Mouse (Mus musculus) T-helper 1 cell (primary cell): ENCODE data around the gene Zfp644.

Source experiments
- in situ Hi-C: fragments of 300-600 bp; cut with MboI, MseI; formaldehyde crosslinking; loops from one replicate; pipeline ENCODE4 v1.15.1; 2025; ENCODE audit warnings: high pct_unique_total_duplicates

Gene Zfp644

DNA sequence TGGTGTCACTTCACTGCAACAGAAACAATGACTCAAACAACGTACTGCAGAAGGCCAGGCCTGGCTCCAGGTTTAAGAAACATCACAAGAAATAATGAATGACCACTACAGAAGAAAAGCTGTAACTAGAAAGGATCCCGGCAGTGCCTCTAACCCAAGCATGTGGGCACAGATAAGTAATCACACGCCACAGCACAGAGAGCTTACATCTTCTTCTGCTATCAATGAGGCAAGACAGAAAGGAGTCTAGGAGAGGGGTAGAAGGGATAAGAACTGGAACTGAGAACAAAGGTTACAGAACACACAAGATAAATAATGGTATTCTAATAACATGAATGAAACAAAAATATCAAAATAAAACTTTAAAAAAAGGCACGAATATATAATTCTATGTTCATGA lies 32.2 kb downstream of the Zfp644 start:
- in situ Hi-C loops, result no loop called here

- in situ Hi-C loops, result no loop called here
Observed at GRCm38 (mm10) chr5:106660867-106661266, 36.2 kb downstream of the Zfp644 start.

GRCm38 (mm10) chr5:106652790-106653328 lies 44.2 kb downstream of the Zfp644 start:
- in situ Hi-C loops, result loop anchor here (5.0 kb wide), 2 partner anchors 191 to 286 kb away; no protein-coding TSS in a partner anchor

DNA sequence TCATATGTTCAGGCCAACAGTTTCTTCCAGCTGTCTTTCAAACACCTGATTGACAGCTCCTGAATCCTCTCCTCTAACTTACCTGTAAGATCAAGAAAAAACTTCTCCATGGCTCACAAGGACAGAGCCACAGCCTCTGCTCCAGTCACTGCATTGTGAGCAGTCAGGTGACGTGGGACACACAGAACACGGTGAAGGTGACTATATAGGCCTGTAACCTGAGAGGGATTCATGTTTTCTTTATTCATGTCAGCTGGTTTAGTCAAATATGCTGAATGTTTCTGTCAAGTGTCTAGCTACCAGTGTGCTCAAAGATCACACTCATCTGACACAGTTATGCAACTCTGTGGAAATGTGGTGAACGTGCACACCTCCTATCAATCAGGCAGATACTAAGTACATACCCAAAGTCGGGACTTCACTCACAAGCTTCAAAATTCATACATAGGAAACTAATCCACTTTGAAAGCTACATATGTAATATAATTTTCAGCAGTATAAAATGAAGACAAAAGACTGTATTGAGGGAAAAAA lies 44.8 kb downstream of the Zfp644 start:
- in situ Hi-C loops, result loop anchor here (5.0 kb wide), 2 partner anchors 190 to 285 kb away; no protein-coding TSS in a partner anchor

DNA sequence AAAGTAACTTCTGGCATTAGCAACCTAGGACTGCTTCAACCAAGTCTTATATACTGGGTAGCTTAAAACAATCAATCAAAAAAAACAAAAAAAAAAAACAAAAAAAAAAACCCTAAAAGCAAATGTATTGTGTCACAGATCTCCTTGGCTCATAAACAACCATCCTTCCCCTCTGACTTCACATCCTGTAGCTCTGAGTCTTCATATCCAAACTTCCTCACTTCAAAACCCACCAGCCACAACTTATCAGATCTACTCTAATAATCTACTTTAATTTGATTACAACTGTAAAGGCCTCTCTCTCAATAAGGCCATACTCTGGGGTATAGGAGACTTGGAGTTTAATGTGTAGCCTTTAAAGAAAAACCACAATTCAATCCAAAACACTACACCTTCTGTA lies 47.1 kb downstream of the Zfp644 start:
- in situ Hi-C loops, result loop anchor here (5.0 kb wide), 2 partner anchors 188 to 283 kb away; no protein-coding TSS in a partner anchor

DNA sequence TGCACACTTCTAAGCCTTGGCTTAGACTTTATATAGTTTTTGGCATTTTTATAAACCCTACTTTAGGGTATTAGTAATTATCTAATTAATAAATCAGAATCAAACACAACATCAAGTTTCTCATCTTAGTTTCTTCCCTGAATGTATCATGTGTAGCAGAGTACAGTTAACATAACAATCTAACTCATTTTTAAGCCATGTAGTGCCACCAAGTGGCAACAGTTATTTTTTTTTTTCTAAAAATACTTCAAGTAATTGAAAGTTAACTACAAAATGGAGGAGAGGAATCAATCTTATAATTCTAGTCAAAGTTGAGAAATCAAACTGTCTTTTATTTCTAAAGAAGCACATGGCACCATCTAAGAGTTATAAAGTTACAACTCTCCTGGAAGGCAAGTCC lies 47.6 kb downstream of the Zfp644 start:
- in situ Hi-C loops, result no loop called here

DNA sequence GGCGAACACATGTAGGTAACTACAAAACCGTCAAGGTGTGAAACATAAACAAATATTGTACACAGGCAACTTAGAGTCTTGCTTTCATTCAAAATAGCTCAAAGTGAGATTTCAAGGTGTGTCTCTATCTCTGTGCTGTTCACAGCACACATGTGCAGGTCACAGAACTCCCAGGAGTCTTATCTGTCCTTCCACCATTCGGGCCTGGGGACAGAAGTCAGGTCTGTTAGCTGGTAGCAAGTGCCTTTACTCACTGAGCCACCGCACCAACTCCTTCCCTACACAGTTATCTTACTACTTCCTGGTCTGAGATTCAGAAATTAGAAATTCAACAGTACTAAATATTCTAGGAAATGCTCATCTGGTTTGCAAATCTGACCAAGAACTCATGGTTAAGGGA lies 53.7 kb downstream of the Zfp644 start:
- in situ Hi-C loops, result no loop called here

DNA sequence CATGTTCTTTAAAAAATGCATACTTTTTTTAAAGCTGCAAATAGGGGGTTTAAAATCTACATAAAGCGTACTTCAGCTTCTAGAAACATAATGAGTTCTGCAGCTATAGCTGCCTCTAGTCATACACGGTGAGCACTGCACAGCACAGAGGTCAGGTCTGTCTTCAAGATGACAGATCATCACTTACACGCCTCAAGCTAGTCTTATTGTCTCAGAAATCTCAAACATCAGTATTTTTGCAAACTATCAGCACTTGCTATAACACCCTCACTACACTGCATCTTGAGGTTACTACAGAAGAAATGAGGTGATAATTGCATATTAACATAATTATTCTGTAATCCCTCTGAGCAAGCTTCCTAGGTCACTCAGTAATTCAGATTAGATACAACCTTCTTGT lies 55.2 kb downstream of the Zfp644 start:
- in situ Hi-C loops, result no loop called here

DNA sequence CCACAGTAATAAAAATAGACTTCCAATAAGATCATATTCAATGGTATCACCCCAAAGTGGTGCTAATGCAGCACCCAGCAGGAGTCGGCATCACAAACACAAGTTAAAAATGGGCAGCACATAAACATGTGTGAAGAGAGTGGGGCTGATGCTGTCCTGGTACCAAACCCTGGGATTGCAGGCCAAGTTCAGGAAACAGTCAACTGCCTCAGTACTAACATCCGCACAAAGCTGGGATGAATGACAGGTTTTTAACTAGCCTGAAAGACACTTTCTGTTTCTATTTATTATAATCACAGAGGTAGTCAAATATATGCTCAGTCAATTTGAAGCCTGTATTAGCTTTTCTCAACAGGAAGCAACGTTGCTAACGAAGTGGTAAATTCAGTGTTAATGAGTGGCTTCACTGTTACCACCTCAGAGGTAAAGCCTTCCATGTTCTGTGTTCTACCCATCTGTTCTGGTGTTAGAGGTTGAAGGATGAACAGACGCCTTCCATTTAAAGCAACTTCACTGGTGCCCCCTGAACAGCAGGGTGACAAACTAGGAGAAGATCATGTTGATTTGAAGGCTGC lies 56.8 kb downstream of the Zfp644 start:
- in situ Hi-C loops, result no loop called here

- in situ Hi-C loops, result loop anchor here (10.0 kb wide), 1 partner anchor 265 kb away; no protein-coding TSS in a partner anchor
Observed at GRCm38 (mm10) chr5:106639627-106640026, 57.5 kb downstream of the Zfp644 start.

DNA sequence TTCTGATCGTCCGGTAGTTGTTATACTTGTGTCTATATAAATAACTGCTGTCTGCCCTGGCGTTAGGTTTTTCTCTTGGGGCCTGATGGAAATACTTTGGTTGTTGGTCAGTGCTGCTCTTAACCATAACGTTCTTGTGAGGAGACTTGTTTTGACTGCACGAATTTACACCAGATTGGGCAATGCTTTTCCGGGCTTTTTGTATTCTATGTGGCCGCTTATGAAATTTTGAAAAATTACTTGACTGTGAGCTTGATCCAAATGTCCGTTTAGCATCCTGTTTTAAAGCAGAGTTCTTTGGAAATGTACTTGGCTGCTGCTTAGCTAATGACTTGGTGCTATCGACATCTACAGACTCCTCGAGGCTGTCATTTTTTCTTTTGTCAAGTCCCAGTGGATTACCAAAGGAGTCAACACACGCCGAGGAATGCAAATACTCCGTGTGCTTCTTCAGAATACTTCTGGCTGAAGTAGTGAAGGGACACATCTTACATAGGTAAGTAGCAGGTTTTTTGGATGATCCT lies 60.6 kb downstream of the Zfp644 start:
- in situ Hi-C loops, result loop anchor here (10.0 kb wide), 1 partner anchor 262 kb away; no protein-coding TSS in a partner anchor

DNA sequence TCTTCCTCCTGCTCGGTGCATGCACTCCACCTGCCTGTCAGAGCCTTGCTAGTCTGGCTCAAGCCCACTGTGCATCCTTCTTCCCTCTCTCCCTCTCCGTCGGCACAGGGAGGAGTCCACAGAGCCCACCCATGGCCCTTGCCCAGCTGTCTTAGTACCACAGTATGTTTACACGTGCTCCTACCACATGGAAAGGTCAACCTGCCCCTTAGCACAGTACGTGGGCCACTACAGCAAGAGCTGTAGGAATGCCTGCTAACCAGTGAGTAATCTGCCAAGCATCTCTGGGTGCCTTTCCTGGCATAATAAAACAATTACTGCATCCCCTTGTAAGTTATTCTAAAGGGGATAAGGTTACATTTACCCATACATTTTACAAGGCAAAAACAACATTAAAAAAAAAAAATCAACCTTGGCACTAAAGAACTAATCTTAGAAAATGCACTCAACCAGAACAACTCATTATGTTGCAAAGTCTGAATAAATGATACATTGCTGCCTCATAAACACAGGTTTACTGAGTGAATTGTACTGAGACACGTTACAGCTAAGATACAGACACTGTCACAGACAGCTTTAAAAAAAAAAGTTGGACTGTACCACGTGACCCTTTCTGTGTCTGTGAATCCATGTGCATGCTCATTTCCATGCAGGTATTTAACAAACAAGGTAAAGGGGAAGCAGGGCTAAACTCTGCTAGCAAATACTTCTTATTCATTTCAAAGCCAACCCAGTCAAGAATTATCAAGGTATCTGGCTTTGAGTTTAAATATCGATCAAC lies 68.5 kb downstream of the Zfp644 start:
- in situ Hi-C loops, result no loop called here

DNA sequence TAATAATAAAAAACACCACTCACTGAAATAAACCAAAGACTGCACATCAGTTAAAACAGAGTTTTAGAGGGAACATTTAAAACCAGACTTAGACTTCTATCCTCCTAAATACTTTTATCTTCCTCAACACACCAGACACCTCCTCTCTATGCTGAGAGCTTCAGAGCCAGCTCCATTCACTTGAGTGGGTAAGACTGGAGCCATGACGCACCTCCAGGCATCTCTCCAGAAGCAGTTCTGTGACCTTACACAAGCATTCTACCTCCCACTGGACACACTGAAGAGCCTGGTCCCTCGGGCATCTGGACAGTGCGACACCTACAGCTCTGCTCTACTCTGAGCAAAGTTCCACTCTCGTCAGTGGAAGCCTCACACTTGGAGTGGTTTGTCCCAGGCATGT lies 73.8 kb downstream of the Zfp644 start:
- in situ Hi-C loops, result no loop called here

DNA sequence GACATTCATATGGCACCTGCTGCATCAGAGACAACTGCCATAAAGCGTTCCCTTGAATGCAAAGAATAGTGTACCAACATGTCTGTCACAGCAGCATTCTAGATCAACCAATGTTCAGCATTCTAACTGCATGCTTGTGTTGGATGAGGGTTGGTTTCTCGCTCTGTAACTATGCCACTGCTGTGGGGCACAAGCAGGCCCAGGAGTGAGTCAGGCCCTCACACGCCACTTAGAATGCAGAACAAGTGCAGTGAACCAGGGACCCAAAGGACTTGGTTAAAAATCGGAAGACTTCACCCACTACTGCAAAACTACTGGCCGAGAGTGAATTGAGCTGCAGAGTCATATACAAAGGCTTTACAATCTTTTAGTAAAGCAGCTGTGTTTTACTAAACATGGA lies 74.9 kb downstream of the Zfp644 start:
- in situ Hi-C loops, result no loop called here

GRCm38 (mm10) chr5:106620446-106620845 lies 76.6 kb downstream of the Zfp644 start:
- in situ Hi-C loops, result no loop called here

DNA sequence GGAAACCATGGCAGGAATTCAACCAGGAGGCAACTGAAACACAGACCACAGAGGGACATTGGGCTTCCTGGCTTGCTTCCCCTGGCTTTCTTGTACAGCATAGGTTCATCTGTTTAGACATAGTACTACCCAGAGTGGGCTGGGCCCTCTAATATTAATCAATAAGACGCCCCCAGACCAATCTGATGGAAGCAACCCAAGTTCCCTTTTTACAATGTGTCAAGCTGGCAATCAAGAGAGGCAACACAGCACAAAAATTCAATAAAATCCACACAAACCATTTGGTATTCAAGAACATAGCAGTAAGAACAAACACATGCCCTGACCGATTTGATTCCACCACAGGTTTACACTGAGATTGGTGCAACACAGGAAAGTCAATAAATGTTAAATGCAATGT lies 82.1 kb downstream of the Zfp644 start:
- in situ Hi-C loops, result no loop called here

GRCm38 (mm10) chr5:106614570-106614969 lies 82.5 kb downstream of the Zfp644 start:
- in situ Hi-C loops, result no loop called here

DNA sequence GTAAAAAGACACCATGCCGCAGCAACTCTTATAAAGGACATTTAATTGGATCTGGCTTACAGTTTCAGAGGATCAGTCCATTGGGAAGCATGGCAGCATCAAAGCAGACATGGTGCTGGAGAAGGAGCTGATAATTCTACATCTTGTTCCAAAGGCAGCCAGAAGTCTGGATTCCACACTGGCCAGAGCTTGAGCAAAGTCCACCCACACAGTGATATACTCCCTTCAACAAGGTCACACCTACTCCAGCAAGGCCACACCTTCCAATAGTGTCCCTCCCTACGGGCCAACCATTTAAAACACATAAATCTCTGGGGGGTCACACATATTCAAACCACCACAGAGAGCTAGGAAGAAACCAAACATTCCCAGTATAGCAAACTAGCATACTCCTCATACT lies 84.9 kb downstream of the Zfp644 start:
- in situ Hi-C loops, result no loop called here

DNA sequence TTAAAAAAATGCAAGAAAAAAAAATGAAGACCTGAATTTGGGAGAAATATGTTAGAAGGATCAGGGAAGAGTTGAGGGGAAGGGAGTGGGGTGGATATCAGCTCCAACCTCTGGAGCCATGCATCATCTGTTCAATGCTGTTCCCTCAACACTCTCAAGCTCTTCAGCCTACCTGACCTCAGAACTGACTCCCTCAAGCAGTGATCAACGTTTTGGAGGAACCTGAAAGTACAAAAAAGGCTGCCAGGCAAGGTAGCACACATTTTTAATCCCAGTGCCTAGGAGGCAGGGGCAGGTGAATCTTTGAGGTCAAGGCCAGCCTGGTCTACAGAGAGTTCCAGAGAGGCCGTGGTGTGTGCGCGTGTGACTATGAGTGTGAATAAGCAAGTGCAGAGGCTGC lies 88.3 kb downstream of the Zfp644 start, which contains the start of gene Gm17304:
Gene Gm17304, plus strand, starts transcription at position 301 of the 400 bp plus-strand sequence.
- in situ Hi-C loops, result no loop called here

DNA sequence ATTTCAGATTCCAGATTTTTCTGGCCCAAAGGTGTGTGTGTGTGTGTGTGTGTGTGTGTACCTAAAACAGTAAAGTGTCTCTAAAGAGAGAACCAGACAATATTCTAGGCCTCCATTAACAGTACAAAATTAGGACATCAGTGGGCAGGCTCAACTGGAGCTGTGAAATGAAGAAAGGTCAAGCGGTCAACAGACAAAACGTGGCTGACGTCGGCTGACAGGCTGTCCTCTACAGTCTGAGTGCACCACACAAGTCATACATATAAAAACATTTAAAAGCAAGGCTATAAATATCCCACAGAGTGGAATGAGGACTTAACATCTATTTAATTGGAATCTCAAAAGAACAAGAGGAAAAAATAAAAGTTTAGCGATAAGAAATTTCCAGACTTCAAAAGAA lies 90.0 kb downstream of the Zfp644 start:
- in situ Hi-C loops, result no loop called here

- in situ Hi-C loops, result no loop called here
Observed at GRCm38 (mm10) chr5:106605096-106605495, 92.0 kb downstream of the Zfp644 start.

- in situ Hi-C loops, result no loop called here
Observed at GRCm38 (mm10) chr5:106604381-106604780, 92.7 kb downstream of the Zfp644 start.
